Mouse (Mus musculus) skeletal muscle tissue, adult 2 months (tissue): ENCODE data around the gene Dolk.
A peak's percentile ranks its signal among the peaks of the same experiment; 100 is the strongest.

Experiments
- DNase-seq: peaks from one replicate; pipeline ENCODE4 v3.0.0-alpha.2; 2012; ENCODE audit warnings: low read depth, low spot score

Dolk gene

DNA sequence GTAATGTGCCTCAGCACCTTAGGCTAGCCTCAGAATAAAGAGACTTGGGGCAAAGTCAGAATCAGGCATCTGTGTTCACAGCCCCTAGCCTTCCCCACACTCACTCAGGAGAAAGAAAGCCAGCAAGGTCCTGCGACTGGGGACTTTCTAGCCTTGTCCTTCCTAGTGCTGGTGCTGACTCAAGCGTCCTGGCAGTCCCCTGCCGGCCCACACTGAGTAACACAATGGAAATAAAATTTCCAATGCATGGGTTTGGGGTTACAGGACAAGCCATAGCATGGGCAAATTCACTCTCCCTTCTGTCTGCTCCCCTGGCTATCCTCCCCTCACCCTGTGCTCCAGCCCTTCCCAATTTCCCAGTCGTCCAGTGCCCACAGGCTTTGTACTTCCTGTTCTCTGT lies 17.8 kb downstream of the Dolk start:
- no peak for DNase-seq

DNA sequence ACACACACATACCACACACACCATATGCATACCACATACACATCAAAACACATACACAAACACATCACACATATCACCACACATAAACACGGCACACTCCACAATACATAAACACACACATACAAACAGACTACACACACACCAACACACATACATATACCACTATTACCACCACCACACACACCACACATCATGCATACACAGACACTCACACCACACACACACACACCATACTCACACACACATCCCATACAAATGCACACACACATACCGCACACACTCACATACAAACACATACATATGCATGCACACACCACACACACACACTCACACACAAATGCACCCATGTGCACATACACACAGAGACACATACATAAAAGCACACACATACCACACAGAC lies 18.7 kb downstream of the Dolk start:
- no peak for DNase-seq

DNA sequence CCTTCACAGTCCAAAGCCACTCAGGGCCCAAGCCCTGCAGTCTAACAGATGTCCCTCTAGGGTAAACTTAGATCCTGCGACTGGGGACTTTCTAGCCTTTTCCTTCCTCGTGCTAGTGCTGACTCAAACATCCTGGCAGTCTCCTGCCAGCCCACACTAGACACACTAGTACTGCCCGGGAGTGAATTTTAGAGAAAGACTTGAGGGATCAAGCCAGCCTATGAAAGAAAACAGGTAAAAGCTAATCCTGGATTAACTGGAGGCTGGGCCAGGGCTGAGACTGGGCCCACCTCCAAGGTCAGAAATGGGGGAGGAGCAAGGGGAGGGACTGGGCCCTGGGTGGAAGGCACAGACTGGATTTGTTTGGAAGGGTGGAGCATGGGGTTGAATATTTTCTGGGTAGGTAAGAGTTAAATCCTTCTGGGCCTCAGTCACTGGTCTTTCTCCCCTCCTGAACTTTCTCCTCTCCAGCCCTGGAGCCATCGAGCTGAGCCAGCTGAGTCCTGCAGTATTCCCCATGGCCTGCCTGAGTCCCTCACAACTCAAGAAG lies 19.7 kb downstream of the Dolk start:
- DNase-seq: peak; percentile 69

DNA sequence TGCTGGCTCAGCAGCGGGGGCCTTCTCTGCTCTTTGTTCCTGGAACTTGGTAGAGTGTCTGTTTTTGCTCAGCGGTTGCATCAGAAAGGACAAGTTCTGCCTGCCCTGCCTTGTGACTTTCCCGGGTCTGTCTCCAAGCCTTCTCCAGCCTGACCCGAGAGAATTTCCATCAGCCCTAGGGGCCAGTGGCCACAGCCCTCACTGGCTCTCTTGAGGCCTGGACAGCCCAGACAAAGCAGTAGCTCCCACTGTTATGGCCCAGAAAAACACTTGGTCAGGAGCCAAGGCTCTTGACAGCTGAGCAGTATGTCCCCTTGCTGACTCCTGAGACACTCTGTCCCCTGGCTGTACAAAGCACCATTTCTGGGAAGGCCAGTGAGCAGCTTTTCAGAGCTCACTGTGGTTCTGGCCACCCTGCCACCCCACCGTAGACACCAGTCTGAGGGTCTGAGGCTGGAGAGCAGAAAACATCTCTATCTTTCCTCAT lies 20.3 kb downstream of the Dolk start, which contains the start of gene Phyhd1:
TSS of gene Phyhd1 (plus strand) at position 437 of the 487 bp plus-strand sequence.
- DNase-seq: peak; percentile 90

DNA sequence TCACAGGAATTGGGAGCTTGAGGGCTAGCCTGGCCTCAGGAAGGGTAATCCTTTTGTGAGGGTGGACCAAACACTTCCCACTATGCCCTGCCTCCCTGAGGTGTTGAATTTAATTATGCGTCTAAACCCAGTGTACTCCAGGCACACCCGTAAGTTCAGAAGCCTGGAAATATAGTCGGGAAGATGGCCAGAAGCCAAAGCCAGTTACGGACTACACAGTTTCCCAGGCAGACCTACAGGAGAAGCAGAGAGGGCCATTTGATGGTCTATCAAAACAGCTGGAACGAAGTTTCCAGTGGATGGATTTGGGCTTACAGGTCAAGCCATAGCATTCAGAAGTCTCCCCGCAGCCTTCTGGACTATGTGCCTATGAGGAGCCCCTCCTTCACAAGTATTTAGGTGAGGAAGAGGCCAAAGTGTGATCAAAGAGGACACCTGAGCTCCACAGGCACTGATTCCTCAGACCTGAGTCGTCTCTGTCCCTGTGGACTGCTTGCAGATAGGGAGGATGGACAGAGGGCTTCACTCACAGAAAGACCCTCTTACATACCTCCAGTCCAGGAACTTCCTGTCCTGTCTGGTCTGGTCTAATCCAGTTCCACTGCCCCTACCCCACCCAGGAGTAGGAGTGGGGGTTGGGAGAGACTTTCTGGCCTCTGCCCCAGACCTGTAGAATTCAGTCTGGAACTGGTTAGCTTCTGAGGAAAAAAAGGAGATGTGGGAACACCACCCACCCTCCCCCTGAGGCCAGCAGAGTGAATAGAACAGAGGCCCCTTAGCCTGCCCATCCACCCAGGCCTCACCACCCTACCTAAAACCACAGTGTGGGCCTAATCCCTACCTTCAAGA lies 21.2 kb downstream of the Dolk start:
- DNase-seq: no peak

DNA sequence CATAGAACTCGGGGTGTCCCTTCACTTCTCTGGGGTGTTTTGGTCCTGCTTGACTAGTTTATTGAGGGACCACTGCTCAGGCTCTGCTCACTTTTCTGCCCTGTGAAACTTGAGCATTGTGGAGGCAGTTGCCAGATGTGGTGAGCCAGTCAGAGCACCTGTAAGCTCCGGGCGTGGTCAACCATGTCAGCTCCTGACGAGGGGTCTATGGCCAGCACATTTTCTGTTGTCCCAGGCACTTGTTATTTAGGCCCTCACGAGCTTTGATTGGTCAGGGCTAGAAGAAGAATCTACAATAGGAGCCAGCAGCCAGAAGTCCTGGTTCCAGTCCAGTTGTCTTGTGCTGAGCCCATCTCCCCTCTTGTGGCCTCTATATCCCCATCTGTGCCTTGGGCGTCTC lies 22.3 kb downstream of the Dolk start:
- no peak for DNase-seq

DNA sequence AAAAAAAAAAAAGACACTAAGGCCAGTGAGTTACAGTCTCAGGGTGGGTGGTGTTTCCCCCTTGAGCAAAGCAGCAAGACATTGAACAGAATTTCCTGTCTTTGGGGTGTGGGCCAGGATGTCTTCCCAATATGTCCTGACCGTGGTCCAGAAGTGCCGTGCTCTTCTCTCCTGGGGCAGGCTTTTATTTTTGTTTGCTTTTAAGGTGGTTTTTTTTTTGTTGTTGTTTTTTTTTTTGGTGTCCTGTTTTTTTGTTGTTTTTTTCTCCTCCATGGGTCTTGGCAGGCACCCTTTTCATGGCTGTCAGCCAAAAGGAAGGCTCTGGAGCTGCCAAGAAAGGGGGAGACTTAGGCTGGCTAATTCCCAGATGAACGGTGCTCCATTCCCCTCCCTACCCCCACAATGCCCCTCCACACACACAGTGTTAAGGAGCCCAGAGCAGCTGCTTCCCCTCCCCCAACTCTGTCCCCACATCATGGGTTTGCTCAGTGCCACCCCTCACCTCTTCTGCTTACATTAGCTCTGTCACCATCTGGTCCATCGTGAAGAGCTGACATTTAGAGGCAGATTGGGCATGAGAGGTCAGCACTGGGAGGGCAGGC lies 23.2 kb downstream of the Dolk start:
- peak; percentile 47 for DNase-seq

- no peak for DNase-seq
Observed at GRCm38 (mm10) chr2:30261921-30262839, 24.0 kb downstream of the Dolk start.

DNA sequence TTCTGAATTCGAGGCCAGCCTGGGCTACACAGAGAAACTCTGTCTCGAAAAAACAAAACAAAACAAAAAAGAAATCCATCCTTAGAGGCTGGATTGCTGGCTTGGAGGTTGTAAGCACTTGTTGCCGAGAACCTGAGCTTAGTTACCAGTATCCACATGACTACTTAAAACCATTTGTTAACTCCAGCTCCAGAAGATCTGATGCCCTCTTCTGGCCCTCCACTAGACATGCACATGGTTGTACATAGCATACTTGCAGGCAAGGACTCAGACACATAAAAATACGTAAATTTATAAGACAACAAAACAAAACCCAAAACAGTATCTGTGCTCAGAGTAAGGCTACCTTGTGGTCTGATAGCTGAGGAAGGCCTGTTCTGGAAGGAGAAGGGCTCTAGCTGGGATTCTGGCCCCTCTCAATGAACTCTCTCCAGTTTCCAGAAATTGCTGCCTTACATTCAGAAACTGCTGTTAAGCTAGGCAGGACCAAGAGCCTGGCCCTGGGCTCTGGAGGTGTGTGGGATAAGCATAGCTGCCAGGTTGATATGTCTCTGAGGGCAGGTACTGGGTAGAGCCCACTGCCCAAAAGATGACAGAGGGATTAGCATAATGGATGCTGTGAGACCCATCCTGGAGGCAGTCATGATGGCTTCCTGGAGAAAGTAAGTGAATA lies 24.9 kb downstream of the Dolk start:
- DNase-seq: no peak

GRCm38 (mm10) chr2:30259131-30260064 lies 26.7 kb downstream of the Dolk start:
- DNase-seq: no peak

- peak; percentile 72 for DNase-seq
Observed at GRCm38 (mm10) chr2:30258600-30258999, 27.5 kb downstream of the Dolk start.

DNA sequence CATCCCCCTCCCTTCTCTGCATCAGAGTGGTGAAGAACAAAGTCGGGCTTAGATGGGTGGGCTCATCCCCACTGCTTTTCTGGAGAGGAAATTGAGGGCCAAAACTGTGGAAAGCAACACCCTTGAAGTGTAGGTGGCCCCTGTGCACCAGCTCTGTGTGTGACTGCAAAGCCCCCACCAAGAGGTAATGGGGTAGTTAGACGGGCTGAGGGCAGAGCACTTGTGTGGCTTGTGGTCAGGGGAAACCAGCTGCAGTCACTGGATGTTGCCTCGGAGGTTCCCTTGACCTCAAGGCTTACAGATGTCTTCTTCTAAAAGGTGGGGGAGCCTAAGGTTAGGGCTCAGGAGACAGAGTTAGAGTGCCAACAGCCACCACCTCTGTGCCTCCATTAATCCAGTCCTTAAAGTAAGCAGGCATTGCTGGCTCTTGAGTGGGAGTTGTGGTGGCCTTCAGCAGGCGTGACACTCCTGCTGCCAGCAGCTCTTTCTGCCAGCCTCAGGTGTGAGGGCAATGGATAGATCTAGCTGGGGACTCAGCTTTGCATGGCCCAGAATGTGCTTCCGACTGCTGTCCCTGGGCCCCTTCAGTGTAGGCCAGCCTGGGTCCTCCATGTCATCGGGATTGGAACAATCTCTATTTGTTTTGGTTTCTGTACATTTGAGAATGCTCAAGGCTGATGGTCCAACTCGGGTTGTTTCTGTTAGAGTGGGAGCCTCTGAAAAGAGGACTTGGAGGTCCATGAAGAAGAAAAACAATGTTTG lies 28.3 kb downstream of the Dolk start:
- no peak for DNase-seq

DNA sequence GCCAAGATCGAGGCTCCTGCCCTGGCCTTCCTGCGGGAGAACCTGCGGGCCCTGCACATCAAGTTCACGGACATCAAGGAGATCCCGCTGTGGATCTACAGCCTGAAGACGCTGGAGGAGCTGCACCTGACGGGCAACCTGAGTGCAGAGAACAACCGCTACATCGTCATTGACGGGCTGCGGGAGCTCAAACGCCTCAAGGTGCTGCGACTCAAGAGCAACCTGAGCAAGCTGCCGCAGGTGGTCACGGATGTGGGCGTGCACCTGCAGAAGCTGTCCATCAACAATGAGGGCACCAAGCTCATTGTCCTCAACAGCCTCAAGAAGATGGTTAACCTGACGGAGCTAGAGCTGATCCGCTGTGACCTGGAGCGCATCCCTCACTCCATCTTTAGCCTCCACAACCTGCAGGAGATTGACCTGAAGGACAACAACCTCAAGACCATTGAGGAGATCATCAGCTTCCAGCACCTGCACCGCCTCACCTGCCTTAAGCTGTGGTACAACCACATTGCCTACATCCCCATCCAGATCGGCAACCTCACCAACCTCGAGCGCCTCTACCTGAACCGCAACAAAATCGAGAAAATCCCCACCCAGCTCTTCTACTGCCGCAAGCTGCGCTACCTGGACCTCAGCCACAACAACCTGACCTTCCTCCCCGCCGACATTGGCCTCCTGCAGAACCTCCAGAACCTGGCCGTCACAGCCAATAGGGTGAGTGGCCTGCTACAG lies 29.4 kb downstream of the Dolk start:
- DNase-seq: no peak

- no peak for DNase-seq
Observed at GRCm38 (mm10) chr2:30255631-30256395, 30.3 kb downstream of the Dolk start.

DNA sequence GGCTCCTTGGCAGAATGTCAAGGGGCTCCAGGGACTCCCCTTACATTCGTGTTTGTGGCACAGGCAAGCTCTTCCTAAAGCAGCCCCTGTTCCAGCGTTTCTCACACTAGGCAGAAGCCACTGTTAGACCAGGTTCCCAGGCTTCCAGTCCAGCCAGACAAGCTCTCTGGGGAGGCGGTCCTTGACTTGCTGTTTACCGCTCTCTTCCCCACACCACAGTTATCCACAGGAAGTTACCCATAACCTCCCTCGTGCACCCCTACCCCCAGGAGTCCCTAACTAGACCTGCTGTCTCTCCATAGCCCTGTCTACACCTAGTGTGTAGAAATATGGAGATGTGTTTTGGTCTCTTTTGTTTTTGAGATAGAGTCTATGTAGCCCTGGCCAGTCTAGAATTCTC lies 32.3 kb downstream of the Dolk start:
- DNase-seq: no peak

GRCm38 (mm10) chr2:30252521-30252920 lies 33.6 kb downstream of the Dolk start:
- no peak for DNase-seq

GRCm38 (mm10) chr2:30251417-30252104 lies 34.6 kb downstream of the Dolk start:
- DNase-seq: no peak
